Mouse (Mus musculus) lung, embryonic 15.5 days (tissue): ENCODE data around the gene B4gat1. TPM values are rescaled to one million over a fixed set of nuclear protein-coding genes. Genes with fewer than 3 reads are reported as not detected.
A peak's percentile ranks its signal among the peaks of the same experiment; 100 is the strongest.
"Not testable (repeated sequence)": the region's sequence is repeated elsewhere in the genome, so short reads cannot be mapped to it uniquely, and the experiment has no call there.

Source experiments
- ATAC-seq: fragments of 200-750 bp; cut with Nextera tagmentation; 2 replicates; pipeline ENCODE4 v1.8.0; 2017; ENCODE audit warnings: moderate number of reproducible peaks, borderline replicate concordance; ENCODE audit not compliant: low FRiP score, low TSS enrichment; ENCODE audit errors: extremely low read depth
- H3K27ac ChIP-seq: fragments of 300-500 bp; sonication (generic); 2 replicates; pipeline ENCODE4 v1.5.1; 2015; ENCODE audit warnings: moderate library complexity, mild to moderate bottlenecking, inconsistent platforms
- H3K27me3 ChIP-seq: fragments of 300-500 bp; sonication (generic); 2 replicates; pipeline ENCODE4 v1.6.1; 2015; ENCODE audit warnings: inconsistent platforms
- H3K36me3 ChIP-seq: fragments of 300-500 bp; sonication (generic); 2 replicates; pipeline ENCODE4 v1.6.1; 2015; ENCODE audit warnings: inconsistent platforms
- H3K4me1 ChIP-seq: fragments of 300-500 bp; sonication (generic); 2 replicates; pipeline ENCODE4 v1.6.1; 2015; ENCODE audit warnings: inconsistent platforms
- H3K4me2 ChIP-seq: fragments of 300-500 bp; sonication (generic); 2 replicates; pipeline ENCODE4 v1.6.1; 2015; ENCODE audit warnings: inconsistent platforms, mild to moderate bottlenecking, moderate library complexity
- H3K4me3 ChIP-seq: fragments of 300-500 bp; sonication (generic); 2 replicates; pipeline ENCODE4 v1.5.1; 2015; ENCODE audit warnings: mild to moderate bottlenecking, inconsistent platforms
- H3K9ac ChIP-seq: fragments of 300-500 bp; sonication (generic); 2 replicates; pipeline ENCODE4 v1.6.1; 2015; ENCODE audit warnings: inconsistent platforms
- H3K9me3 ChIP-seq: fragments of 300-500 bp; sonication (generic); 2 replicates; pipeline ENCODE4 v1.6.1; 2016; ENCODE audit warnings: inconsistent platforms
- WGBS: fragments of 180-500 bp; shearing (Covaris S2); methylation state at CpG from one replicate; pipeline ENCODE4 v1.1.7; 2015; 5-methylcytosine and 5-hydroxymethylcytosine counted together
- polyA plus RNA-seq: library from polyadenylated mRNA; unstranded; fragments of >200 nt; fragmentation: Nextera tagmentation; extraction: Ambion mirVana; gene quantifications from 2 replicates; pipeline ENCODE4 v1.2.1, GENCODE M21; 2015

The B4gat1 gene
- polyA plus RNA-seq, 1 experiment from 2014 or later = 53.0 TPM

- no peak overlapping the region for H3K27ac ChIP-seq
- no peaks in the 10 kb centered on the region for H3K36me3 ChIP-seq
- no peak overlapping the region for H3K9ac ChIP-seq
- H3K4me2 ChIP-seq = no peak overlapping the region
- H3K27me3 ChIP-seq = peaks cover 49% of the 10 kb centered on the region
- no peak overlapping the region for H3K4me3 ChIP-seq
- 87% methylated on average over 1 of the region's 1 CpGs for whole genome bisulfite sequencing
- no peak for ATAC-seq
- H3K9me3 ChIP-seq = no peaks in the 10 kb centered on the region
- H3K4me1 ChIP-seq = no peaks in the 10 kb centered on the region
These were observed 40.7 kb downstream of the B4gat1 start for GRCm38 (mm10) chr19:5079279-5079678.

- no peak overlapping the region for H3K4me3 ChIP-seq
- no peak overlapping the region for H3K4me2 ChIP-seq
- H3K27ac ChIP-seq = no peak overlapping the region
- no peaks in the 10 kb centered on the region for H3K9me3 ChIP-seq
- H3K4me1 ChIP-seq = peaks cover 10% of the 10 kb centered on the region; the same call in 1 of the 2 replicates
- no peaks in the 10 kb centered on the region for H3K36me3 ChIP-seq
- 57% methylated on average over 18 of the region's 18 CpGs for WGBS
- H3K9ac ChIP-seq = no peak overlapping the region
- H3K27me3 ChIP-seq = peaks cover 72% of the 10 kb centered on the region
- no peak for ATAC-seq
These were observed 43.4 kb downstream of the B4gat1 start for GRCm38 (mm10) chr19:5082005-5082404.

- Histone ChIP-seq H3K27me3 (peaks cover 72% of the 10 kb centered on the region), H3K9ac (no peak overlapping the region), H3K36me3 (no peaks in the 10 kb centered on the region), H3K4me2 (no peak overlapping the region), H3K27ac (no peak overlapping the region), H3K9me3 (no peaks in the 10 kb centered on the region), H3K4me1 (peaks cover 15% of the 10 kb centered on the region), H3K4me3 (no peak overlapping the region)
- WGBS = 58% methylated on average over 24 of the region's 24 CpGs
- ATAC-seq = no peak
These were observed 44.0 kb downstream of the B4gat1 start for GRCm38 (mm10) chr19:5082596-5082995.

GRCm38 (mm10) chr19:5083961-5084833 lies 45.6 kb downstream of the B4gat1 start:
- H3K27ac ChIP-seq = no peak overlapping the region
- H3K4me1 ChIP-seq = peaks cover 21% of the 10 kb centered on the region
- no peak overlapping the region for H3K4me2 ChIP-seq
- WGBS = 57% methylated on average over 3 of the region's 3 CpGs
- H3K27me3 ChIP-seq = peaks cover 70% of the 10 kb centered on the region
- H3K9me3 ChIP-seq = no peaks in the 10 kb centered on the region
- no peak overlapping the region for H3K9ac ChIP-seq
- no peak for ATAC-seq
- H3K36me3 ChIP-seq = no peaks in the 10 kb centered on the region
- peak overlapping the region; percentile 47; the same call in 1 of the 2 replicates for H3K4me3 ChIP-seq

- WGBS = 4% methylated on average over 15 of the region's 15 CpGs
- H3K27me3 ChIP-seq = peaks cover 68% of the 10 kb centered on the region
These were observed 46.2 kb downstream of the B4gat1 start for GRCm38 (mm10) chr19:5084834-5085144.

GRCm38 (mm10) chr19:5085145-5085863 lies 46.7 kb downstream of the B4gat1 start, which contains the start of gene Tmem151a:
Gene Tmem151a (minus strand): TSS chr19:5085531.
- H3K36me3 ChIP-seq = 0 out of 2 replicates have a peak, but pooled peaks cover under 1% of the 10 kb centered on the region
- peak within 1 kb of the TSS; percentile 47 for H3K4me3 ChIP-seq
- no peak within 1 kb of the TSS for H3K27ac ChIP-seq
- H3K9me3 ChIP-seq = no peaks in the 10 kb centered on the region
- under 1% methylated on average over 59 of the region's 69 CpGs for WGBS
- H3K27me3 ChIP-seq = peaks cover 63% of the 10 kb centered on the region
- H3K9ac ChIP-seq = no peak within 1 kb of the TSS
- peak within 1 kb of the TSS; percentile 79 for H3K4me2 ChIP-seq
- ATAC-seq = no peak
- peaks cover 25% of the 10 kb centered on the region for H3K4me1 ChIP-seq

More at GRCm38 (mm10) chr19:5084834-5085144, 46.2 kb downstream of the B4gat1 start:
- Histone ChIP-seq H3K4me1 (peaks cover 25% of the 10 kb centered on the region), H3K9ac (no peak overlapping the region), H3K9me3 (no peaks in the 10 kb centered on the region), H3K4me2 (peak overlapping the region; percentile 79), H3K36me3 (no peaks in the 10 kb centered on the region), H3K4me3 (peak overlapping the region; percentile 47), H3K27ac (no peak overlapping the region)
- no peak for ATAC-seq

- peaks cover 11% of the 10 kb centered on the region; the same call in 1 of the 2 replicates for H3K36me3 ChIP-seq
- H3K9ac ChIP-seq, H3K9me3 ChIP-seq, H3K4me3 ChIP-seq, H3K27ac ChIP-seq, ATAC-seq, H3K4me2 ChIP-seq: not testable (repeated sequence)
- WGBS = 50% methylated on average over 4 of the region's 4 CpGs
- H3K4me1 ChIP-seq = peaks cover 25% of the 10 kb centered on the region
- H3K27me3 ChIP-seq = peaks cover 51% of the 10 kb centered on the region
These were observed 47.9 kb downstream of the B4gat1 start for GRCm38 (mm10) chr19:5086533-5086932.

GRCm38 (mm10) chr19:5087884-5088728 lies 49.5 kb downstream of the B4gat1 start, which contains the start of gene Yif1a:
Gene Yif1a (plus strand): TSS chr19:5088538.
- H3K36me3 ChIP-seq = peaks cover 24% of the 10 kb centered on the region
- peak within 1 kb of the TSS; percentile 68 for H3K9ac ChIP-seq
- no peaks in the 10 kb centered on the region for H3K9me3 ChIP-seq
- peak within 1 kb of the TSS; percentile 81 for H3K4me3 ChIP-seq
- peak within 1 kb of the TSS; percentile 81 for H3K27ac ChIP-seq
- ATAC-seq = peak; percentile 92
- under 1% methylated on average over 58 of the region's 58 CpGs for WGBS
- H3K4me2 ChIP-seq = peak within 1 kb of the TSS; percentile 85
- peaks cover 25% of the 10 kb centered on the region for H3K4me1 ChIP-seq
- peaks cover 35% of the 10 kb centered on the region for H3K27me3 ChIP-seq

- ATAC-seq = no peak
- H3K9me3 ChIP-seq = no peaks in the 10 kb centered on the region
- 83% methylated on average over 4 of the region's 4 CpGs for WGBS
- H3K27me3 ChIP-seq = peaks cover 23% of the 10 kb centered on the region
- H3K9ac ChIP-seq = no peak overlapping the region; the same call in 1 of the 2 replicates
- H3K4me1 ChIP-seq = peaks cover 31% of the 10 kb centered on the region
- peak overlapping the region; percentile 81 for H3K4me3 ChIP-seq
- H3K4me2 ChIP-seq = peak overlapping the region; percentile 85
- H3K27ac ChIP-seq = no peak overlapping the region
- H3K36me3 ChIP-seq = peaks cover 24% of the 10 kb centered on the region
These were observed 50.7 kb downstream of the B4gat1 start for GRCm38 (mm10) chr19:5089324-5089723.
